Mouse (Mus musculus): ENCODE measurements around the gene Rpp14.

DNA sequence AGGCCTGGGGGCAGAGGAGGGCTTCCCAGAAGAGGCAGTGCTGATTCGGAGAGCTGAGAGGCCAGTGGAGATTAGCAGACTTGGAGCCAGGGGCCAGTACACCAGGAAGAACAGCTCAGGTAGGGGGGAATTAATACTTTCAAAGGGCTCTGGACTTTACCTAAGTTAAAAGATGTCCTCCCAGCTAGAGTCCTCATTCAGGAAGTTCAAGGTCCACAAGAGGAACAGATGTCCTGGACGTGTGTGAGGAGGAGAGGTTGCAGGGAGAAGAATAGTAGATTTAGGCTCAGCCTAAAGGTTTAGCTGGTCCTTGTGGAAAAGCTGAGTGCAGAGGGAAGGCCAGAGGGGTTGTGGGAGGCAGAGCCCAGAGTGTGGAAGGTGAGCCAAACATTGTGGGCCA, 54.1 kb downstream of the Rpp14 start:
- TF ChIP-seq POLR2A (IDR thresholded peaks at IDR 0.05; ENCODE audit: borderline replicate concordance, low read depth, low read length) = no peak
- no peak for TF ChIP-seq CTCF (IDR thresholded peaks at IDR 0.05; ENCODE audit: low read depth, low read length)

All from bone marrow macrophage, adult 2 months (primary cell).